Mouse (Mus musculus): Measurements from ENCODE around the gene Oca2.

Gene Oca2

GRCm38 (mm10) chr7:56382706-56383105 lies 143.1 kb downstream of the Oca2 start:
- DNase-seq (ENCODE audit: low spot score) = no peak

DNA sequence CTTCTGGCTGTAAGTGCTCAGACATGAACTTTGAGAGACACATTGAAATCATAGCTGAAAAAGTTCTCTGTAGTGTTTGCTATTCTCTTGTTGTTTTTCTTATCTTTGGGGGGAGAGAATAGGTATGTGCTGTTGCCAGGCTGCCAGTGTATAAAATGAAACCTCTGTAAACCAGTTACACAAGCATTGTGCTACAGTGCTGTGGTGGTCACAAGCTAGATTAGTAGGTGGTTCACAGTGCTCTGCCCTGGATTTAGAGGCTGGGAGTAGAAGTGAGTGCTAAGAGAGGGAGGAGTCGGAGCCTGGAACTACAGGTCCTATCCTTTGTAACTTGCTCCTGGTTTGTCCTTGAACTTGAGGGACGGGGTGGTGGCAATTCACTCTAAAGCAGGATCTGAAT lies 148.7 kb downstream of the Oca2 start:
- no peak for DNase-seq (ENCODE audit: low spot score)

GRCm38 (mm10) chr7:56418182-56418836 lies 178.7 kb downstream of the Oca2 start:
- DNase-seq (ENCODE audit: low spot score) = no peak

GRCm38 (mm10) chr7:56419253-56419844 lies 179.8 kb downstream of the Oca2 start:
- peak; percentile 28 for DNase-seq (ENCODE audit: low spot score)

DNA sequence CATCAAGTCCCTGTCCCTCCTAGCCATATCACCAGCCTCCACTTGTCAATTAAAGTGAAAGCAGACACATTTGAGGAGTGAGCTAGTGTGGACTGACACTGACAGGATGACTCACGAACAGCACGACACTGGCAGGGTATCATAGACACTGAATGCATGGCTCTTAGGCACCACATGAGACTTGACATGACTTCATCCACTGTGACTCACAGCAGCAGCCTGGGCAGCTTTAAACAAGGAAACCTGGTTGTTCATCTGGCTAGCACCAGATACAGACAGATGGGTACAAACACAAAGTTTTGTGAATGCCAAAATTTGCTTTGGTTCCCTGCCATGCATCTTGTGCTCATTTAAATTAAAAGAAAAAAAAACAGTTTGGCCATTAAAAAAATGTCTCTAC lies 182.4 kb downstream of the Oca2 start:
- DNase-seq (ENCODE audit: low spot score) = no peak

- DNase-seq (ENCODE audit: low spot score) = no peak
Observed at GRCm38 (mm10) chr7:56423548-56423947, 184.0 kb downstream of the Oca2 start.

- DNase-seq (ENCODE audit: low spot score) = no peak
Observed at GRCm38 (mm10) chr7:56460814-56461520, 221.4 kb downstream of the Oca2 start.

DNA sequence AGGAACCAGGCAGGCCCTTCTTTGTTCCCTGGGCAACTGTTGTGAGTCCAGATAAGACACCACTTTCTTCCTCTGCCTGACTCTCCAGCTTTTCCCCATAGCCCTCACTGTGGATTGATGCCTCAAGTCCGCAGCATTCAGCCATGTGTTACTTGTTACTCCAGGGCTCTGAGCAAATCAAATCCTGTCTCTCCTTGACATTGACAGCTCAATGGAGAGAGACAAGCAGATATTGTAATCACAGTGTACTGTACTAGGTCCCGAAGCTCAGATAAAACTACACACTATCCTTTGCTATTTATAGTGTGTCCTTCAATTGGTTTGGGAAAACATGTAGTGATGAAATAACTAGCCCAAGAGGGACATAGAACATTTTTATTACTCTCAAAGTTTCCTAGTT lies 258.7 kb downstream of the Oca2 start:
- DNase-seq (ENCODE audit: low spot score) = no peak

- no peak for DNase-seq (ENCODE audit: low spot score)
Observed at GRCm38 (mm10) chr7:56499319-56499718, 259.8 kb downstream of the Oca2 start.

DNA sequence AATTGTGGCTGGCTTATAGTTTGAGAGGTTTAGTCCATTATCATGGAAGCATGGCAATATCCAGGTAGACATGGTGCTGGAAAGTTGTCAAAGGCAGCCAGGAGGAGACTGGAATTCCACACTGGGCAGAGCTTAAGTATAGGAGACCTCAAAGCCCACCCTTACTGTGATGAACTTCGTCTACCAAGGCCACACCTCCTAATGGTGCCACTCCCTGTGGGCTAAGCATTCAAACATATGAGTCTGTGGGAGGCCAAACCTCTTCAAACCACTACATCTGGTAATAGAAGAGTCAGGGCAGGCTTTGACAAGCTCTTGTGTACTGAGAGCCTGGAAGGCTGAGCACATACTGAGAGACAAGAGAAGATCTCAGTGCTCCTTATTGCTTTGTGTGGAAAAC lies 260.2 kb downstream of the Oca2 start:
- DNase-seq (ENCODE audit: low spot score) = no peak

GRCm38 (mm10) chr7:56500438-56500837 lies 260.9 kb downstream of the Oca2 start:
- no peak for DNase-seq (ENCODE audit: low spot score)

DNA sequence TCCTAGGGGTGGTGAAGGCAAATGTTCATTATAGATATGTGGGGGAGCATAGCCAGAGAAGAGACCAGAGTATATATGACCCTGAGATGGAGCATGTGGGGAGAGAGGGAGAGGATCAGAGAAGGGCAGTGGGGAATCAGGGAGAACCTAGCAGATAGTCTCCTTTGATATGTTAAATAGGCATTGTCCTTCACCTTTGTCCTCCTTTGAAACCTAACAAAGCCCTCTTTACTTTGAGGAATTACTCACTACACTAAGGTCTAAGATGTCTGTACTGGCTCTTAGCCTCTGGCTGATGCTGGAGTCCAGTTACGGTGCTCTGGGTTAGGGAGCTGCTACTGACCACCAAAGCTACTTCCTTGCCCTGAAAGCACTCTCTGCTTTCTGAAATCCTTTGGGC lies 279.0 kb downstream of the Oca2 start:
- no peak for DNase-seq (ENCODE audit: low spot score)

GRCm38 (mm10) chr7:56519741-56520140 lies 280.2 kb downstream of the Oca2 start:
- no peak for DNase-seq (ENCODE audit: low spot score)

GRCm38 (mm10) chr7:56534856-56535255 lies 295.3 kb downstream of the Oca2 start:
- DNase-seq (ENCODE audit: low spot score) = no peak

DNA sequence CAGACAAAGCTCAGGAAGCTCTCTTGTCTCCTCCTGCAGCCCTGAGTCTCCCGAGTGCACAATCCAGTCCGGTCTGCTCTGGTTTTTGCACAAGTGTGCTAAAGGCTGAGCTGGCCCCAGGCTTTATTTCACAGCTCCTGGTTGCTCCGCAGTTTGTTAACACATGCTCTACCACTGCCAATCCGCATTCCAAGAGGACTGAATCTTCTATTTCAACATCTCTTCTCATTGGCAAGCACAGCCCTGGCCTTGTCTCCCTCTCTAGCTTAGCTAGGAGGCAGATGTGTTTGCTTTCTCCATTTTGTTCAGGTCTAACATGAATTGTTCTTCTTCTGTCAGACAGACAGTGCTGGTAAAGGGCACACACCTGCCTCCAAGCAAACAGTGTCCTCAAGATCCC lies 309.7 kb downstream of the Oca2 start:
- DNase-seq (ENCODE audit: low spot score) = peak; percentile 2

DNA sequence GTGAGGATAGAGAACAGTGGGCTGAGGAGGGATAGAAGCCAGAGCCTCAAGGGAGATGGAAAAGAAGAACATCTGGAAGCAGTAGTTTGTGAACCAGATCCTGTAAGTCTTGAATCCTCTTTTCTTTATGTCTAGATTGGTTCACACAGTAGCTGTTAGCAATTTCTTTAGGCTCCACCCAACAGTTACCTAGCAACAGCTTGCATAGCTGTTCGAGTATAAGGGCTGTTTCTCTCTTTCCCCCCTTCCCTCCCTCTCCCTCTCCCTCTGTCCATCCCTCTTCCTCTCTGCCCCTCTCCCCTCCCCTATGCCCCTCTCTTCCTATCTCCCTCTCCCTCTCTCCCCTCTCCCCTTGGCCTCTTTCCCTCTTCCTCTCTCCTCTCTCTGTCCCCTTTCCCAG lies 312.2 kb downstream of the Oca2 start:
- no peak for DNase-seq (ENCODE audit: low spot score)
